Mouse (Mus musculus) kidney, adult 2 months (tissue): Measurements from ENCODE around the gene Kdf1. TPM values are rescaled to one million over a fixed set of nuclear protein-coding genes. Genes with fewer than 3 reads are reported as not detected.
"Not testable (repeated sequence)": the region's sequence is repeated elsewhere in the genome, so short reads cannot be mapped to it uniquely, and the experiment has no call there.

ENCODE experiments used
- DNase-seq: peaks from one replicate; pipeline ENCODE4 v3.0.0; 2021
- H3K27ac ChIP-seq: fragments of 200-500 bp; 2 replicates; pipeline ENCODE4 v1.5.1; 2012; ENCODE audit warnings: low read depth, low read length, control low read depth, inconsistent platforms; ENCODE audit not compliant: insufficient read depth
- H3K27me3 ChIP-seq: fragments of 200-500 bp; replicated peaks from 2 replicates; pipeline ENCODE4 v1.6.1; 2012; ENCODE audit warnings: mild to moderate bottlenecking, moderate library complexity, low read length, inconsistent platforms; ENCODE audit not compliant: control insufficient read depth, insufficient read depth
- H3K36me3 ChIP-seq: fragments of 200-500 bp; 2 replicates; pipeline ENCODE4 v1.6.1; 2012; ENCODE audit warnings: mild to moderate bottlenecking, moderate library complexity, low read length, inconsistent platforms; ENCODE audit not compliant: control insufficient read depth, insufficient read depth
- H3K4me1 ChIP-seq: fragments of 200-500 bp; 2 replicates; pipeline ENCODE4 v1.6.1; 2011; ENCODE audit warnings: low read length; ENCODE audit not compliant: control insufficient read depth, insufficient read depth
- H3K4me3 ChIP-seq: fragments of 200-500 bp; 2 replicates; pipeline ENCODE4 v1.5.1; 2011; ENCODE audit warnings: mild to moderate bottlenecking, low read depth, low read length, control low read depth; ENCODE audit not compliant: insufficient read depth
- CTCF ChIP-seq: fragments of 200-500 bp; conservative IDR thresholded peaks from 2 replicates; pipeline ENCODE4 v1.5.1; 2011; ENCODE audit warnings: low read depth, mild to moderate bottlenecking, control low read depth, low read length, moderate library complexity, mixed read lengths; ENCODE audit not compliant: insufficient read depth, insufficient read length
- POLR2A ChIP-seq: fragments of 200-500 bp; IDR thresholded peaks from one replicate; pipeline ENCODE4 v1.6.1; 2011; ENCODE audit warnings: low read depth, low read length, control low read depth
- WGBS: fragments of 180-500 bp; shearing (Covaris S2); methylation state at CpG from one replicate; pipeline ENCODE4 v1.1.7; 2018; 5-methylcytosine and 5-hydroxymethylcytosine counted together
- polyA plus RNA-seq: library from polyadenylated mRNA; depleted of rRNA; stranded (reverse); fragments of >200 nt; gene quantifications from 2 replicates; pipeline ENCODE4 v1.2.3, GENCODE M21; 2012

Gene Kdf1
- polyA plus RNA-seq, 1 experiment: 39.7 TPM

DNA sequence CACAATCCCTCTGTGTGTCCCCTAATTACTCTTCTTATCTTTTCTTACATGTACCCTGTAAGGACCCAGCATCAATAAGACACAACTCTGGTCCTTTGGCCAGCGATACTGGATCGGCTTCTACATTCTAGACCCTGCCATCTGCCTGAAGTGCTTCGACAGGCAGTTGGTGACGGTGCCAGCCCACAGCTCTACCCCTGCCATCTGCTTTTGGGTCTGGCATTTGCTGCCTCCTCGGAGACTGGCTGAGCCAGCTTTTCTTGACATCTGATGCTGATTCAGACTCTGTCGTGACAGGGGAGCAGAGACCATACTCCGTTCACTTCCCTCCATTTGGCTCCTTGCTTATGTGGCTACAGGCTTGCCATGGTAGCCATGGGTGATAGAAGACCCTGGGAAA is 9.8 kb upstream of the Kdf1 start:
- TF ChIP-seq POLR2A (no peak), CTCF (no peak)
- Histone ChIP-seq H3K4me3 (no peak overlapping the region), H3K27me3 (no peaks in the 10 kb centered on the region), H3K36me3 (no peaks in the 10 kb centered on the region), H3K27ac (no peak overlapping the region), H3K4me1 (no peaks in the 10 kb centered on the region; the same call in 1 of the 2 replicates)
- WGBS: 81% methylated on average over 7 of the region's 7 CpGs
- DNase-seq: no peak

- no peak for TF ChIP-seq CTCF
- WGBS: 89% methylated on average over 5 of the region's 5 CpGs
- no peaks in the 10 kb centered on the region; the same call in 1 of the 2 replicates for H3K4me1 ChIP-seq
Measured at GRCm38 (mm10) chr4:133511050-133511449, 7.7 kb upstream of the Kdf1 start.

GRCm38 (mm10) chr4:133512511-133512910 is 6.3 kb upstream of the Kdf1 start:
- not testable (repeated sequence) for H3K4me1 ChIP-seq, H3K36me3 ChIP-seq, H3K27me3 ChIP-seq, H3K4me3 ChIP-seq
- DNase-seq: peak; percentile 68
- WGBS: 35% methylated on average over 5 of the region's 5 CpGs
- H3K27ac ChIP-seq: peak overlapping the region; percentile 66; the same call in 1 of the 2 replicates

More at GRCm38 (mm10) chr4:133511050-133511449, 7.7 kb upstream of the Kdf1 start:
- H3K4me3 ChIP-seq: no peak overlapping the region
- DNase-seq: no peak
- no peaks in the 10 kb centered on the region for H3K27me3 ChIP-seq
- no peaks in the 10 kb centered on the region for H3K36me3 ChIP-seq
- no peak overlapping the region for H3K27ac ChIP-seq

DNA sequence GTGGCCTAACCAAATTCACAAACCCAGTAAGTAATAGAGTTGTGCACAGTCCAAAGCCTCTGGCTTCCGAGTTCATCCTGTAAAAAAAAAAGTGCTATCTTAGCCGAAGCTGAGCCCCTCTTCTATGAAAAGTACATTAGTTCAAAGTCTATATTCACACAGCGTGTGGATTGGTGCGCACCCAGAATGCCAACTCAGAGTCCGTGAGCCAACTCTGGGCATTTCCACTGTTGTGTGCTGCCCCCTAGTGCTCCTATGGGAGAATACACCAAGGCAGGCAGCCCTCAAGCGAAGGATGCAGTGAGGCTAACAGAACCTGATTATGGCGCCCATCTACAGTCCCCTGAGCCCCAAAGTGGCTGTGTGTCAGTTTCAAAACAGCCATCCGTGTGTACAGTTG is 5.8 kb upstream of the Kdf1 start:
- Histone ChIP-seq H3K27me3 (no peaks in the 10 kb centered on the region), H3K4me3 (no peak overlapping the region), H3K4me1 (peaks cover under 1% of the 10 kb centered on the region; the same call in 1 of the 2 replicates), H3K36me3 (no peaks in the 10 kb centered on the region), H3K27ac (peak overlapping the region; percentile 66; the same call in 1 of the 2 replicates)
- DNase-seq: peak; percentile 91
- WGBS: 11% methylated on average over 8 of the region's 8 CpGs
- peak; percentile 98; the same call in 1 of the 2 replicates for TF ChIP-seq CTCF
- TF ChIP-seq POLR2A: no peak

- H3K36me3 ChIP-seq: no peaks in the 10 kb centered on the region
- DNase-seq: no peak
- H3K4me1 ChIP-seq: peaks cover 14% of the 10 kb centered on the region; the same call in 1 of the 2 replicates
- H3K27me3 ChIP-seq: no peaks in the 10 kb centered on the region
- peak overlapping the region; percentile 73 for H3K4me3 ChIP-seq
- peak overlapping the region; percentile 69 for H3K27ac ChIP-seq
- 5% methylated on average over 25 of the region's 25 CpGs for WGBS
- TF ChIP-seq POLR2A (no peak), CTCF (no peak)
Measured at GRCm38 (mm10) chr4:133519369-133519665, 554 bp downstream of the Kdf1 start.

DNA sequence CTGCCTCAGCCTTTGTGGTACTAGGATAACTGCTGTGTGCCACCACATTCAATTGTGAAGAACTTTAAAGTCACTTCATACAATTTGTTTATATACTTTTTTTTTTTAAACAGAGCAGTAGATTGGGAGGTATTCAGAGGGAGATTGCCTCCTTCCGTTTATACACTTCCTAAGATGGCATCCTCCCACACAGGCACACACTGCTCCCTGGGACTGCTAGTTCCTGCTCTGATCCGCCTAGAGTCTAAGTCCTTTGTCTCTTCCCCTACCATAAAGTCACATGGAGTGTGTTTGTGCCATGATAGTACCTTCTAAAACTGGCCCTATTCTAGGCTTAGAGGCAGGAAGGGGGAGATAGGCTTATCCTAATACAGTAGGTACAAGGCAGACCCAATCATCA is 2.7 kb downstream of the Kdf1 start:
- TF ChIP-seq POLR2A (no peak), CTCF (no peak)
- H3K4me3 ChIP-seq: no peak overlapping the region

DNA sequence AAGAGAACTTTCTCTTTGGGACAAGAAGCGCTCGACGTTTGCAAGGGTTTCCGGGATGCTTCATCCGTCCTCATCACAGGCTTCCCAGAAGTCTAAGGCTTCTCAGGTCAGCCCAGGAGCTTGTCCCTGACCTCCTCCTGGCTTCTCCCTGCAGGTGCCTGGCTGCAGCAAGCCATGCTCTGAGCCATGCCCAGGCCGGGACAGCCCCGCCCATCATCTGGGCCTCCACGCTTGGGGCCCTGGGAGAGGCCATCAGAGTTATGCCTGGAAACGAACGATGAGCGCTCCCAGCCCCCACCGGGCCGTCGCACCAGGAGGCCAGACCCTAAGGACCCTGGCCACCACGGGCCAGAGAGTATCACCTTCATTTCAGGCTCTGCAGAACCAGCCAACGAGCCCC is 9.0 kb downstream of the Kdf1 start:
- WGBS: 69% methylated on average over 16 of the region's 16 CpGs
- Histone ChIP-seq H3K36me3 (no peaks in the 10 kb centered on the region; the same call in none of the 2 replicates), H3K4me1 (no peaks in the 10 kb centered on the region), H3K27me3 (no peaks in the 10 kb centered on the region), H3K4me3 (no peak overlapping the region), H3K27ac (no peak overlapping the region)
- TF ChIP-seq POLR2A (no peak), CTCF (no peak)
- DNase-seq: no peak

More for the DNA sequence above, 2.7 kb downstream of the Kdf1 start:
- H3K27ac ChIP-seq: no peak overlapping the region
- 57% methylated on average over 2 of the region's 2 CpGs for WGBS
- no peaks in the 10 kb centered on the region for H3K27me3 ChIP-seq
- H3K4me1 ChIP-seq: peaks cover 14% of the 10 kb centered on the region; the same call in 1 of the 2 replicates
- DNase-seq: no peak
- H3K36me3 ChIP-seq: no peaks in the 10 kb centered on the region

- Histone ChIP-seq H3K4me3 (no peak overlapping the region), H3K27me3 (no peaks in the 10 kb centered on the region), H3K36me3 (no peaks in the 10 kb centered on the region; the same call in none of the 2 replicates), H3K4me1 (no peaks in the 10 kb centered on the region; the same call in 1 of the 2 replicates), H3K27ac (no peak overlapping the region)
- peak; percentile 18 for DNase-seq
- WGBS: 59% methylated on average over 3 of the region's 3 CpGs
- no peak for TF ChIP-seq POLR2A
- TF ChIP-seq CTCF: peak; percentile 52
Measured at GRCm38 (mm10) chr4:133532777-133533176, 14.0 kb downstream of the Kdf1 start.
